Mouse (Mus musculus) adrenal gland, postnatal 10 days (tissue): Measurements from ENCODE around the gene Hist2h3c1. TPM values are rescaled to one million over a fixed set of nuclear protein-coding genes. Genes with fewer than 3 reads are reported as not detected.
"Not testable (repeated sequence)": the region's sequence is repeated elsewhere in the genome, so short reads cannot be mapped to it uniquely, and the experiment has no call there.

Experiments
- DNase-seq: peaks from one replicate; pipeline ENCODE4 v3.0.0; 2021; ENCODE audit warnings: mixed read lengths
- long read RNA-seq, 2 experiments: library from polyadenylated mRNA; stranded (forward); transcript quantifications; one replicate each; pipeline ENCODE4 v2.0.0; 2021
- total RNA-seq, 2 experiments: library from RNA; stranded (reverse); gene quantifications; 2 replicates each; pipeline ENCODE4 v1.2.3; 2021

Gene Hist2h3c1
- under 1 TPM in 1 of 2 experiments, not detected in 1; 0.39 TPM for total RNA-seq
- long read RNA-seq, experiment 1, partial matches to known transcripts, result 0 of 1 reads
- long read RNA-seq, experiment 1, other reads (novel, unspliced or antisense), result 0 of 1 reads
- long read RNA-seq, experiment 2, result 0 reads

DNA sequence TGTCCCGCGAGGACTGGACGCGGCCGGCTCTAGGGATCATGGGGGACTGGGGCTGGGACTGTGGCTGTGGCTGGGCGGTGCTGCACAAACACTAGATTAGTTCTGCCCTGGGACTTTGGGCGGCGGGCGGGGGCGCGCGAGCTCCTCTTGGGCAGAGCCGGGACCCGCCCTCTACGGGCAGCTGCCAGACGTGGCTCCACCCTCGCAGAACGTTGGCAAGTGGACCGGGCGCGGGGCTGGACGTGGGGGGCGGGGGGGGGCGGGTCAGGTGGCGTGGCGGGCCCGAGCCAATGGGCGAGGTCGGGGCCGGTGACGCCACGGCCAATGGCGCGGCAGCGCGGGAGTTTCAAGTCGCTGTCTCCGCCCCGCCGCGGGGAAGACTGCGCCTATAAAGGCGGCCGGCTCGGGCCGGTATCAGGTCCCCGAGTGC is at the start of gene Hist2h3c1:
Hist2h3c1 (plus strand) TSS at position 259 of the 430 bp plus-strand sequence.
- not testable (repeated sequence) for DNase-seq

- DNase-seq, result peak; percentile 90
Measured at GRCm38 (mm10) chr3:96197129-96197749, 49.2 kb upstream of the Hist2h3c1 start.

DNA sequence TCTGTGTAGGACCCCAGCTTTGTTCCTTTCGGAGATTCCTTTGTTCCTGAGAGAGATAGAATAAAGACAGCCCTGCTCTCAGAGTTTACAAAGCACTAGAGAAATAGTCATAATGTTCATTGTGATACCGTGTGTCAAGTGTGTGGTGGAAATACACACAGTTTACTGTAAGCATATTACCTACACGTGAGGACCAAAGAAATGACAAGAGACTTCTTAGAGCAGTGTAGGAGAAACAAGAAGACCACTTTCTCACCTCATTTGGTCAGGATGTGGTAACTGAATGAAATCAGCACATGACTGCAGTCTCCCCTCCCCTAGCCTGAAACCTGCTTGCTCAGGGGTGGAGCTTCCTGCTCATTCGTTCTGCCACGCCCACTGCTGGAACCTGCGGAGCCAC is 48.3 kb upstream of the Hist2h3c1 start:
- no peak for DNase-seq

DNA sequence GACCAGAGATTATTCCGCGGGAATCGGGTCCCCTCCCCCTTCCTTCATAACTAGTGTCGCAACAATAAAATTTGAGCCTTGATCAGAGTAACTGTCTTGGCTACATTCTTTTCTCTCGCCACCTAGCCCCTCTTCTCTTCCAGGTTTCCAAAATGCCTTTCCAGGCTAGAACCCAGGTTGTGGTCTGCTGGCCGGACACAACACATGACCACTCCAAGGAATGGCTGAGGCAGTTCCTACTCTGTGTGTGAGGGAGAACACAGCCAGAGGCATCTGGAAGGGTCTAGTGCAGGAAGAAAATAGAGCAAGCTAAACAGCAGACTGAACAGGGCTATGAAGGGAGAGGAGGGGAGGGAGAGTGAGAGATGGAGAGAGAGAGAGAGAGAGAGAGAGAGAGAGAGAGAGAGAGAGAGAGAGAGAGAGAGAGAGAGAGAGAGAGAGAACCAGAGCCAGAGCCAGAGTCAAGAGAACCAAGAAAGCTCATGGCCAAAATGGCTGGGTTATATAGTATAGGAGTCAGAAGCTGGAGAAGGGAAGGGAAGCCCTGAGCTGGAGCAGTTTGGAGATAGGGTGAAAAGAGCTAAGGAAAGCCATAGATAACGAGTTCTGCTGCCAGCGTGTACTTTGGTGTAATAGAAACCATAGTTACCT is 47.8 kb upstream of the Hist2h3c1 start:
- not testable (repeated sequence) for DNase-seq

- no peak for DNase-seq
Measured at GRCm38 (mm10) chr3:96199731-96200130, 46.8 kb upstream of the Hist2h3c1 start.

DNA sequence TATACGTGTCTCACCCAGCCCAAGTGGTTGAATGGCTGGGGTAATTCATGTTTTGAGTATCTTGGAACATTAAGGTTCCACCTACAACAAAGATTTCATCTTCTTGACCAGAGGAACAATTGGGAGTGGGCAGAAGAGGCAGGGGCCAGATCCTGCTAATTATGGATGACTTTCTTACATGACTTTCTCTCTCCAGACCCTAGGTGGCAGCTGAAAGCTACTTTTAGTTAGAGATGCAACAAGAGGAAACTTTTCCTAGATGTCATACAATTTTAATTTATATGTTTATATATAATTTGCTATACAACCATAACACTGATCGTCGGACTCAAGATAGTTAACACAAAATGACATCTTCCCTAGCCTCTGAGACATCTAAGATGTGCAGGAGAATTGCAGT is 38.7 kb upstream of the Hist2h3c1 start:
- DNase-seq, result no peak

DNA sequence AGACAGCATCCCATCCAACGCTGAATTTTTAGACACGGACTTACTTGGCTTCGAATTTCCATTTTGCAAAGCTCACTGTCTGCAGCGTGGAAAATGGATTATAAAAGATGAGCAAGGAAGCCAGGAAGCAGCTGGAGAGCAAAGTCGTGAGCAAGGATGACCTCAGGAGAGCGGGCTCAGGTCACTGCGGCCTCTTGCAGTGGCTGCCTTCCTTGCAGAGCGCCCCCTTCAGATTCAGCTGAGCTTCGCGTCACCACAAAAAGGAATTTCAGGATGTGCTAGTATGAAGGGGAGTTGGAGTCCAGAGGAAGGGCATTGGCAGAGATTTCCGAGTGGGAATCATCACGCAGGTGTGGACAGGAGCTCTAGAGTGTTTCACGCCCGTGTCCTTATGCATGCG is 37.2 kb upstream of the Hist2h3c1 start:
- DNase-seq, result peak; percentile 51

- DNase-seq, result peak; percentile 36
Measured at GRCm38 (mm10) chr3:96219191-96219641, 27.3 kb upstream of the Hist2h3c1 start.

GRCm38 (mm10) chr3:96219661-96220130 is 26.8 kb upstream of the Hist2h3c1 start, which contains the start of the genes Bola1 and Hist2h2ab:
Gene Bola1 (minus strand): TSS chr3:96219709.
Gene Hist2h2ab (plus strand): TSS chr3:96219865.
- peak; percentile 79 for DNase-seq

DNA sequence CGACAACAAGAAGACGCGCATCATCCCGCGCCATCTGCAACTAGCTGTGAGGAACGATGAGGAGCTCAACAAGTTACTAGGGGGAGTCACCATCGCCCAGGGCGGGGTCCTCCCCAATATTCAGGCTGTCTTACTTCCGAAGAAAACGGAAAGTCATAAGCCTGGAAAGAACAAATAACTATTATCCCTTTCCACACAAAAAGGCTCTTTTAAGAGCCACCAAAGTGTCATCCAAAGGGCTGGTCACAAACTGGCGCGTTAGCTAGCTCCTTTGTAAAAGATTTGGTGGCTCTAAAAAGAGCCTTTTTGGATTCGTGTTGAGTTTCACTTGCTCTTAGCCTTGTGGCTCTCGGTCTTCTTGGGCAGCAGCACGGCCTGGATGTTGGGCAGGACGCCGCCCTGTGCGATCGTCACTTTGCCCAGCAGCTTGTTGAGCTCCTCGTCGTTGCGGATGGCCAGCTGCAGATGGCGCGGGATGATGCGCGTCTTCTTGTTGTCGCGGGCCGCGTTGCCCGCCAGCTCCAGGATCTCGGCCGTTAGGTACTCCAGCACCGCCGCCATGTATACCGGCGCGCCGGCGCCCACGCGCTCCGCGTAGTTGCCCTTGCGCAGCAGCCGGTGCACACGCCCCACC is 26.2 kb upstream of the Hist2h3c1 start:
- peak; percentile 35 for DNase-seq

DNA sequence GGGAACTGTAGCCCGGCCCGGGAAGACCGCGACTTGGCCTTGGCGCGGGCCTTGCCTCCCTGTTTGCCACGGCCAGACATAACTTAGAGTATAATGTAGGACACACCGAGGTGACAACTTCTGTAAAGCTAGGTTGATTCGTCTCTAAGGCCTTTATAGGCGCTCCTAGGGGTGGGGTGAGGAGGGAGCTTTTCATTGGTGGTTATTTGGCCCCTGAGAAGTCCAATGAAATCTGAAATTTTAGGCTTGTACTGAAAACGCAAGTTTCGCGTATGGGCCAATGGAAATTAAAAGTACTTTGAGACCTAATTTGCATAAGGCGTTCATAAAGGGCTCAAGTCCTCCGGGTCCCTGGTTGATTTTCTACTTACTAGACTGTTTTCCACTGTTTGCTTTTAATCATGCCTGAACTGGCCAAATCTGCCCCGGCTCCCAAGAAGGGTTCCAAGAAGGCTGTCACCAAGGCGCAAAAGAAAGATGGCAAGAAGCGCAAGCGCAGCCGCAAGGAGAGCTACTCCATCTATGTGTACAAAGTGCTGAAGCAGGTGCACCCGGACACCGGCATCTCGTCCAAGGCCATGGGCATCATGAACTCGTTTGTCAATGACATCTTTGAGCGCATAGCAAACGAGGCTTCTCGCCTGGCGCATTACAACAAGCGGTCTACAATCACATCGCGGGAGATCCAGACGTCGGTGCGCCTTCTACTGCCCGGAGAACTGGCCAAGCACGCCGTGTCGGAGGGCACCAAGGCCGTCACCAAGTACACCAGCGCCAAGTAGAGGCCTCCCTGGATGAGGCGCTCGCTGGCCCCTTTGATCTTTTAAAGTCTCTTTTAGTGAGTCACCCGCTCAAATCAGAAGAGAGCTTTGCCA is 25.5 kb upstream of the Hist2h3c1 start, which contains the start of the genes Hist2h2ac and Hist2h2be:
Hist2h2ac (minus strand) TSS at position 116 of the 875 bp plus-strand sequence.
Hist2h2be (plus strand) TSS at position 355 of the 875 bp plus-strand sequence.
- peak; percentile 91 for DNase-seq

- DNase-seq, result peak; percentile 37
Measured at GRCm38 (mm10) chr3:96221640-96222038, 24.8 kb upstream of the Hist2h3c1 start.

DNA sequence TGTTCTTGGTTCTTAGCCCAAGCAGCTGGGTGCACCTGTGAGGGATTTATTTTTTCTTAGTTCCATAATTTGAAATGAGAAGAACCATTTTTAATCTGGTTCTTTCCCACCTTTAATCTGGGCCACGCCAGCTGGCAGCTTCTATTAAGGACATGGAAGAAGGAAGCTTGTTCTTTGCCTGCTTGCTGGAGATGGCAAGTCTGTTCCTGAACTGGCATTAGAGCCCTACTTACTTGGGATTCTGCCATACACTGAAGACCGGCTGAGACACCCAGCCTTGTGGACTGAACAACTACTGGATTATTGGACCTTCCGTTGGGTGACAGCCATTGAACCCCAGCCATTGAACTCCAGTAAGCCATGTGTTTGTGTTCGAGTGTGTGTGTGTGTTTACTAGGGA is 23.7 kb upstream of the Hist2h3c1 start:
- no peak for DNase-seq

DNA sequence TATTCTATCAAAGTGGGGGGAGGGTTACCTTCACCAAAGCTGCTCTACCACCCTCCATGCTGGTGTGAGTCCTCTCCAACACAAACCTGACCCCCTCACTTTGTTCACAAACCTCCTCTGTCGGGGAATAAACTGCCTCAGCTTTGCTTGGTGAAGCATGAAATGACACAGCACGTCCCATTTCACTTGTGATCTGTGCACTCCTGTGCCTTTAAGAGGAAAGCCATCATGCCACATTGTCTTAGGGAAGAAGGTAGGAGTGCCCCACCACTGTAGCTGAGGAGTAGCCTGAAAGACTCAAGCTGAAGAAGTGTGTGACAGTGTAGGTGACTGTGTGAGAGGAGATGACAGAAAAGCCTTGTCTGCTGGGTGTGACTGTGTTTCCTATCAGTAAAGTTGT is 21.1 kb upstream of the Hist2h3c1 start:
- DNase-seq, result no peak

DNA sequence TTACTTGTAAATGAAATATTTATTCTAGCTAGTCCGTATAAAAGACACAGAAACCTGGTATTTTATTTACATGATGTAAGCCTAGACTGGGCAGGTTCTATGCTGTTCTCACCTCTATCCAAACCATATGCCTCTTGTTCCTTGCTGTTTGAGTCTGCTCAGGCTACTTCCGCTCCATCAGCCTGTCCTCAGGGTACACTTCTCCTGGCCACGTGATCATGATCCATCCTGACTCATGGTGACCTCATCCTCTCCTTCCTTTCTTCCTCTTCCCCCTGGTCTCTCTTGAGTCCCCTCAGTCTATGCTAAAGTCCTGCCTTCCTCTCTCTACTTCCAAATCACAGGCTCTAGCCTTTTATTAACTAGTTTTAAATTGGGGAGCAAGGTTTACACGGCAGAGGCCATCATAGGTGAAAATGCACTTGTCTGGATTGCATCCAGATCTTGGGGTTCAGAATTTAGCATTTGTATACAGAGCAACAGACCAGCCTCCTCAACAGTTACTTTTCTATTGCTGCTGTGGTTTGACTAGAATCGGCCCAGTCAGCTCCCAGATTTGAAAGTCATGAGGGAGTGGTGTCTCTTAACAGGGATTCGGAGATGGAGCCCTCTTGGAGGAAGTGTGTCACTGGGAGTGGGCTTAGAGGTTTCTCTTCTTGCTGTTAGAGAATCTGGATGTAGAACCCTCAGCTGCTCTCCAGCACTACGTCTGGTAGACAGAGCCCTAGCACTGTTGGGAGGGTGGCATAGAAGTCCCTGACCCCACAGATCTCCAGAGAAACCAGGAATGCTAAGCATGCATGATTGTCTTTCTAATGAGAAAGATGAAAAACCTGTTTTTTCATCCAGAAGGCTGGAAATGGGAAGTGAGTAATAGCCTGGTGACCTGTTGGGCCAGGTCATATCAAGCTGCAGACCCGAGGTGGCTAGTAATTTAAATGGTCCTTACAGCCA is 19.5 kb upstream of the Hist2h3c1 start:
- DNase-seq, result no peak

DNA sequence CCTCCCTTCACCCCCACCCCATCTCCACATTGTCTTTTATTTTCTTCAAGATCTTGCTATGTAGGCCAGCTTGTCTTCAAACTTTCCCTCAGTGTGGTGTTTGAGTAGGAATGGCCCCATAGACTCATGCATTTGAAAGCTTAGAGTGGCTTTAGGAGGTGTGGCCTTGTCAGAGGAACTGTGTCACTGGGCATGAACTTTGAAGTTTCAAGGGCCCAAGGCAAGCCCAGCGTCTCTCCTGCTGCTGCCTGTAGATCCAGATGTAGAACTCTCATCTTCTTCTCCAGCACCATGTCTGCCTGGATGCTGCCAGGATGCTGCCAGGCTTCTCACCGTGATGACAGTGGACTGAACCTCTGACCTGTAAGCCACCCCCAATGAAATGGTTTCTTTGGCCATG is 17.7 kb upstream of the Hist2h3c1 start:
- no peak for DNase-seq

- no peak for DNase-seq
Measured at GRCm38 (mm10) chr3:96230404-96230803, 16.1 kb upstream of the Hist2h3c1 start.

DNA sequence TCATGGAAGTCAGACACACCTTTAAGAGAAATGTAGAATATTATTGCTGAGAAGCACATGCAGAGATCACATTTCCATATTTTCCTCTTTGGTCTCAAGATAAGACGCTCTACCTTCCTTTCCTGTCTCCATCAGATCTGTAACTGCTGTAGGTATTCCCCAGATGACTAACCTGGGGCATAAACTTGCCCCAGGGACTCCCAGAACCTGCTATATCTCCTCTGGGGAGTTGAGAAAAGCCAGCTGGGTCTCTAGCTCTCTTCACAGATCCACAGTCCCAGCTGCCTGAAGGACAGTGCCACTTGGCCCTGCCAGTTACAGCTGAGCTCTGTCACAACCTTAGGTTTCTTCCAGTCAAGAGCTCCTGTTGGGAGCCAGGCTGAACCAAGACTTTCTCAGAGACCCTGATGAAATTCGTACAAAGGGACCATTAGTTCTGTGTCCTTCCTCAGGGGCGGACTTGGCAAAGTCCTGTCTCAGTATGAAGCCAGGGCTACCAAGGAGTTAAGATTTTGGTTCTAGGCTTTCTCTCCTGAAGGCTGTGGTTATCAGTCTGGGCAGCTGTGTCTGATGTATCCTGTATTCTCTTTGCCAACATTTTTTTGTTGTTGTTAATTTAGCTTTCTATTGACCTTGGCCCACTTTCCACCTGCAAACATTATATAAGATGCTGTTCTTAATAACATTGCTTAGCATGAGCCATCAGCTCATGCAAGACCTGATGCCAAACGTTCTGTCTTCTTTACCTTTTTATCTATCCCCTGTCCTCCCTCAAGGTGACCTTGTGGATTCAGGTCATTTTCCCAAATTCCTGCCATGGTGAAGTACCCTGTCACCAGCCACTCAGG is 15.4 kb upstream of the Hist2h3c1 start:
- DNase-seq, result no peak

DNA sequence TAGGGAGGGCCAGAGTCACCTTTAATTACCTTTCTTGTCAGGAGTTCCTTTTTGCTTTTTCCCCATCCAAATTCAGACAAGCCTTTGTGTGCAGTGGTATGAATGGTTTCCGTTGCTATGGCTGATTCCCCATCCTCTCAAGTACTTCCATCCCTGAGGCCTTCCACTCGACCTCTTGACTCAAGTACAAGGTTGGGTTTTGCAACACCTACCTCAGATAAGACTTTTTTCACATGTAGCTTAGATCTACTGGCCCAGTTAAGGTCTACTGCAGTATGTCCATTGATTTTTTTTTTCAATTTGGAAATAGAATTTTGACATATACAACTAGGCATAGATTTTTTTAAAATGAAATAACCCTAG is 14.7 kb upstream of the Hist2h3c1 start:
- no peak for DNase-seq

GRCm38 (mm10) chr3:96234914-96235313 is 11.6 kb upstream of the Hist2h3c1 start:
- no peak for DNase-seq
